9 mouse cellular contexts compared by ENCODE assay signal in genomic region chr11:76374491-76375185, GRCm38 (mm10). TPM values are rescaled to one million over a fixed set of nuclear protein-coding genes. Genes with fewer than 3 reads are reported as not detected.
DNase-seq lines count a peak whose midpoint lies in the region; ATAC-seq and TF ChIP-seq lines count a peak whose summit lies in the region.
"Had no signal": no experiment of that assay in that cellular context is flagged by ENCODE, and none has a peak within 500 bp of the region (broad histone marks: within the 10 kb centered on the region; RNA-seq: fewer than 3 reads in every experiment).

No protein-coding gene starts in this region.

- H3K27me3 ChIP-seq in intestine, embryonic 15.5 days (replicated peaks) = no peaks in the 10 kb centered on the region
- H3K27me3 ChIP-seq in lung, embryonic 14.5 days (ENCODE audit: insufficient read depth, low read length) = no peaks in the 10 kb centered on the region
- H3K27me3 ChIP-seq in stomach, postnatal 0 days (ENCODE audit: control insufficient read depth, insufficient read depth, low read length) = no peaks in the 10 kb centered on the region

- peak overlapping the region; percentile 28; the same call in 1 of the 2 replicates for H3K4me2 ChIP-seq in intestine, embryonic 15.5 days (replicated peaks)
- H3K4me2 ChIP-seq in lung, embryonic 14.5 days = peak overlapping the region; percentile 40
- no peak overlapping the region for H3K4me2 ChIP-seq in stomach, postnatal 0 days (replicated peaks; ENCODE audit: low read depth)

- 0 out of 2 replicates have a peak overlapping the region, but pooled peaks have one; percentile 17 for H3K9ac ChIP-seq in intestine, embryonic 15.5 days
- no peak overlapping the region; the same call in 1 of the 2 replicates for H3K9ac ChIP-seq in lung, embryonic 14.5 days
- 0 out of 2 replicates have a peak overlapping the region, but pooled peaks have one; percentile 5 for H3K9ac ChIP-seq in stomach, postnatal 0 days (ENCODE audit: low read length)
- H3K9ac ChIP-seq: liver, embryonic 14.5 days had no signal

- intact Hi-C loops in gastrocnemius, postnatal 36 days (cut with DNase I) = no loop called here

- ATAC-seq in intestine, embryonic 15.5 days = peak; percentile 93
- peak; percentile 96 for ATAC-seq in lung, embryonic 14.5 days (ENCODE audit: insufficient read depth)
- peak; percentile 83 for ATAC-seq in stomach, postnatal 0 days (ENCODE audit: low FRiP score, low TSS enrichment)

- peaks cover 44% of the 10 kb centered on the region for H3K4me1 ChIP-seq in intestine, embryonic 15.5 days (replicated peaks)
- H3K4me1 ChIP-seq in lung, embryonic 14.5 days (ENCODE audit: insufficient read depth) = peaks cover 36% of the 10 kb centered on the region; the same call in 1 of the 2 replicates
- H3K4me1 ChIP-seq in stomach, postnatal 0 days (replicated peaks; ENCODE audit: control insufficient read depth, insufficient read depth) = peaks cover 14% of the 10 kb centered on the region

- 0 out of 2 replicates have a peak, but pooled peaks have one; percentile 11 for TF ChIP-seq CTCF in lung, embryonic 14.5 days (IDR thresholded peaks at IDR 0.05; ENCODE audit: low read depth)
- peak; percentile 35 for TF ChIP-seq CTCF in stomach, postnatal 0 days (IDR thresholded peaks at IDR 0.05; ENCODE audit: low read depth)

- no peak overlapping the region for H3K4me3 ChIP-seq in intestine, embryonic 15.5 days (replicated peaks)
- H3K4me3 ChIP-seq in lung, embryonic 14.5 days (ENCODE audit: low read depth, low read length) = no peak overlapping the region
- H3K4me3 ChIP-seq in stomach, postnatal 0 days (ENCODE audit: low read depth, low read length) = no peak overlapping the region

- no peaks in the 10 kb centered on the region for H3K36me3 ChIP-seq in intestine, embryonic 15.5 days
- H3K36me3 ChIP-seq in lung, embryonic 14.5 days (ENCODE audit: insufficient read depth) = no peaks in the 10 kb centered on the region
- no peaks in the 10 kb centered on the region for H3K36me3 ChIP-seq in stomach, postnatal 0 days (ENCODE audit: control insufficient read depth, insufficient read depth, low read length)

- TF ChIP-seq EP300 in stomach, postnatal 0 days (optimal IDR thresholded peaks at IDR 0.05) = no peak

- 28% methylated on average over 17 of the region's 17 CpGs for WGBS in intestine, embryonic 15.5 days
- 20% methylated on average over 17 of the region's 17 CpGs for WGBS in lung, embryonic 14.5 days
- 26% methylated on average over 17 of the region's 17 CpGs for WGBS in stomach, postnatal 0 days

- peak; percentile 81 for DNase-seq in 3134 (ENCODE audit: extremely low read depth, insufficient read length, low spot score)
- peak; percentile 83 for DNase-seq in adrenal gland, postnatal 10 days
- peak; percentile 56 to 62 for DNase-seq in gastrocnemius, postnatal 36 days
- peak; percentile 93 for DNase-seq in lung, embryonic 14.5 days
- DNase-seq in stomach, postnatal 0 days (ENCODE audit: low spot score) = peak; percentile 65
- DNase-seq in spleen, adult 12 weeks (ENCODE audit: low spot score) = no peak
- DNase-seq in spleen, postnatal 36 days (ENCODE audit: low spot score in 2 of 2) = no peak

- H3K9me3 ChIP-seq in intestine, embryonic 15.5 days = no peaks in the 10 kb centered on the region
- H3K9me3 ChIP-seq in lung, embryonic 14.5 days (ENCODE audit: low read depth, low read length) = no peaks in the 10 kb centered on the region
- H3K9me3 ChIP-seq in stomach, postnatal 0 days (ENCODE audit: control insufficient read depth, low read length) = no peaks in the 10 kb centered on the region

- H3K27ac ChIP-seq in intestine, embryonic 15.5 days = peak overlapping the region; percentile 88
- peak overlapping the region; percentile 95 for H3K27ac ChIP-seq in lung, embryonic 14.5 days (ENCODE audit: low read depth)
- peak overlapping the region; percentile 94 for H3K27ac ChIP-seq in stomach, postnatal 0 days (replicated peaks)
- H3K27ac ChIP-seq: liver, embryonic 14.5 days had no signal

RNA-seq across cellular contexts. Expression of gene Nxn, which starts 24.3 kb away (rescaled TPM):
- 10 to 100 TPM; 22.5 to 25.0 TPM for total RNA-seq in adrenal gland, postnatal 10 days (2021)
- 10 to 100 TPM; 26.3 to 37.3 TPM for total RNA-seq in gastrocnemius, postnatal 36 days (2021)
- 31.1 and 31.2 TPM in 2 replicates for polyA plus RNA-seq in intestine, embryonic 15.5 days (2015; fragmentation: Nextera tagmentation; extraction: Ambion mirVana)
- 29.8 and 31.5 TPM in 2 replicates for polyA plus RNA-seq in lung, embryonic 14.5 days (2014; fragmentation: Nextera tagmentation; extraction: Ambion mirVana)
- 22.4 and 24.0 TPM in 2 replicates for polyA plus RNA-seq in stomach, postnatal 0 days (2015; fragmentation: Nextera tagmentation; extraction: Ambion mirVana)

RNA-seq across cellular contexts. Expression of gene Timm22, which starts 32.1 kb away (rescaled TPM):
- total RNA-seq in adrenal gland, postnatal 10 days (2021) = 10 to 100 TPM; 45.2 to 47.5 TPM
- total RNA-seq in gastrocnemius, postnatal 36 days (2021) = 10 to 100 TPM; 34.3 to 36.2 TPM
- 87.2 and 103 TPM in 2 replicates for polyA plus RNA-seq in intestine, embryonic 15.5 days (2015; fragmentation: Nextera tagmentation; extraction: Ambion mirVana)
- polyA plus RNA-seq in lung, embryonic 14.5 days (2014; fragmentation: Nextera tagmentation; extraction: Ambion mirVana) = 120 and 127 TPM in 2 replicates
- 75.7 and 82.1 TPM in 2 replicates for polyA plus RNA-seq in stomach, postnatal 0 days (2015; fragmentation: Nextera tagmentation; extraction: Ambion mirVana)

Comparison
In these comparisons a context has a peak if more than half of its experiments do, and no peak if none do; other contexts are left out.
1. DNase-seq: peak in 3134 (single experiment), adrenal gland, postnatal 10 days (single experiment), gastrocnemius, postnatal 36 days (2 of 2), lung, embryonic 14.5 days (single experiment) and stomach, postnatal 0 days (single experiment); none in spleen, adult 12 weeks (single experiment) and spleen, postnatal 36 days (0 of 2).
2. Peak in every context shown above with its lines, with median percentiles within 50 percentile points of each other: ATAC-seq and H3K27ac ChIP-seq.